Mouse (Mus musculus) midbrain, postnatal 0 days (tissue): ENCODE measurements around the gene Tex264. TPM values are rescaled to one million over a fixed set of nuclear protein-coding genes. Genes with fewer than 3 reads are reported as not detected.

Experiments
- ATAC-seq: fragments of 200-750 bp; cut with Nextera tagmentation; 2 replicates; pipeline ENCODE4 v1.8.0; 2017; ENCODE audit warnings: moderate number of reproducible peaks, mild to moderate bottlenecking, moderate TSS enrichment, moderate library complexity; ENCODE audit not compliant: low FRiP score
- DNase-seq: peaks from one replicate; pipeline ENCODE4 v3.0.0-alpha.2; 2015; ENCODE audit warnings: low spot score
- H3K27ac ChIP-seq: fragments of 300-500 bp; sonication (generic); 2 replicates; pipeline ENCODE4 v1.5.1; 2014; ENCODE audit warnings: low read depth, mild to moderate bottlenecking, low read length, mixed read lengths
- H3K27me3 ChIP-seq: fragments of 300-500 bp; sonication (generic); 2 replicates; pipeline ENCODE4 v1.6.1; 2014; ENCODE audit warnings: low read length, control low read depth, mixed read lengths; ENCODE audit not compliant: insufficient read depth
- H3K36me3 ChIP-seq: fragments of 300-500 bp; sonication (generic); 2 replicates; pipeline ENCODE4 v1.6.1; 2014; ENCODE audit warnings: low read length, control low read depth, mixed read lengths; ENCODE audit not compliant: insufficient read depth
- H3K4me1 ChIP-seq: fragments of 300-500 bp; sonication (generic); 2 replicates; pipeline ENCODE4 v1.6.1; 2014; ENCODE audit warnings: mild to moderate bottlenecking, control low read depth, antibody characterized with exemption, low read length, mixed read lengths; ENCODE audit not compliant: insufficient read depth
- H3K4me2 ChIP-seq: fragments of 300-500 bp; sonication (generic); 2 replicates; pipeline ENCODE4 v1.6.1; 2014; ENCODE audit warnings: low read depth, mild to moderate bottlenecking, low read length, mixed read lengths; ENCODE audit not compliant: poor library complexity, severe bottlenecking
- H3K4me3 ChIP-seq: fragments of 300-500 bp; sonication (generic); 2 replicates; pipeline ENCODE4 v1.5.1; 2014; ENCODE audit warnings: low read depth, mild to moderate bottlenecking, low read length, moderate library complexity
- H3K9ac ChIP-seq: fragments of 300-500 bp; sonication (generic); replicated peaks from 2 replicates; pipeline ENCODE4 v1.6.1; 2014; ENCODE audit warnings: mild to moderate bottlenecking, low read length, moderate library complexity, mixed read lengths; ENCODE audit not compliant: poor library complexity, severe bottlenecking
- H3K9me3 ChIP-seq: fragments of 300-500 bp; sonication (generic); 2 replicates; pipeline ENCODE4 v1.6.1; 2016; ENCODE audit warnings: low read length, control low read depth
- CTCF ChIP-seq: IDR thresholded peaks from 2 replicates; pipeline ENCODE4 v1.5.1; 2016; ENCODE audit warnings: antibody characterized with exemption, mild to moderate bottlenecking
- WGBS: fragments of 180-500 bp; shearing (Covaris S2); extraction: QIAGEN DNeasy Blood & Tissue Kit; methylation state at CpG from one replicate; pipeline ENCODE4 v1.1.7; 2014; 5-methylcytosine and 5-hydroxymethylcytosine counted together
- polyA plus RNA-seq: library from polyadenylated mRNA; unstranded; fragments of >200 nt; fragmentation: Nextera tagmentation; extraction: Ambion mirVana; gene quantifications from 2 replicates; pipeline ENCODE4 v1.2.1, GENCODE M21; 2015
- total RNA-seq: library from RNA; depleted of rRNA; stranded (reverse); fragments of >200 nt; gene quantifications from 2 replicates; pipeline ENCODE4 v1.2.3, GENCODE M21; 2014

The Tex264 gene
- total and polyA plus RNA-seq, 2 experiments from 2014 or later, result 74.9 to 87.4 TPM

GRCm38 (mm10) chr9:106675965-106676364, 9.8 kb downstream of the Tex264 start:
- H3K27ac ChIP-seq, result no peak overlapping the region
- no peak overlapping the region for H3K4me3 ChIP-seq
- no peaks in the 10 kb centered on the region for H3K27me3 ChIP-seq
- no peak overlapping the region for H3K9ac ChIP-seq
- H3K36me3 ChIP-seq, result peaks cover 50% of the 10 kb centered on the region
- no peaks in the 10 kb centered on the region for H3K4me1 ChIP-seq
- no peak overlapping the region for H3K4me2 ChIP-seq
- ATAC-seq (no peak), DNase-seq (no peak)
- TF ChIP-seq CTCF, result no peak
- H3K9me3 ChIP-seq, result no peaks in the 10 kb centered on the region
- 77% methylated on average over 9 of the region's 9 CpGs for WGBS

- no peak overlapping the region for H3K4me3 ChIP-seq
- DNase-seq, result peak; percentile 83
- H3K27me3 ChIP-seq, result no peaks in the 10 kb centered on the region
- peak; percentile 97 for TF ChIP-seq CTCF
- no peak overlapping the region for H3K9ac ChIP-seq
- no peak overlapping the region for H3K27ac ChIP-seq
- peak; percentile 68; the same call in 1 of the 2 replicates for ATAC-seq
- H3K9me3 ChIP-seq, result no peaks in the 10 kb centered on the region
- WGBS, result 3% methylated on average over 1 of the region's 1 CpGs
- H3K4me2 ChIP-seq, result no peak overlapping the region
- peaks cover 51% of the 10 kb centered on the region for H3K36me3 ChIP-seq
- no peaks in the 10 kb centered on the region for H3K4me1 ChIP-seq
Observed at GRCm38 (mm10) chr9:106675480-106675879, 10.2 kb downstream of the Tex264 start.

GRCm38 (mm10) chr9:106673860-106674259, 11.9 kb downstream of the Tex264 start:
- WGBS, result 83% methylated on average over 2 of the region's 2 CpGs
- peaks cover 44% of the 10 kb centered on the region for H3K36me3 ChIP-seq
- ATAC-seq, result no peak
- TF ChIP-seq CTCF, result no peak
- no peak for DNase-seq
- H3K9me3 ChIP-seq, result no peaks in the 10 kb centered on the region
- no peaks in the 10 kb centered on the region for H3K4me1 ChIP-seq
- H3K9ac ChIP-seq, result no peak overlapping the region
- no peaks in the 10 kb centered on the region for H3K27me3 ChIP-seq
- H3K27ac ChIP-seq, result no peak overlapping the region
- H3K4me2 ChIP-seq, result no peak overlapping the region
- H3K4me3 ChIP-seq, result no peak overlapping the region

- ATAC-seq, result peak; percentile 40; the same call in 1 of the 2 replicates
- WGBS, result 38% methylated on average over 6 of the region's 6 CpGs
- Histone ChIP-seq H3K4me2 (no peak overlapping the region), H3K27me3 (no peaks in the 10 kb centered on the region), H3K4me1 (peaks cover 17% of the 10 kb centered on the region), H3K27ac (peak overlapping the region; percentile 89), H3K9me3 (no peaks in the 10 kb centered on the region), H3K9ac (no peak overlapping the region), H3K36me3 (peaks cover 45% of the 10 kb centered on the region), H3K4me3 (no peak overlapping the region)
- no peak for TF ChIP-seq CTCF
- DNase-seq, result no peak
Observed at GRCm38 (mm10) chr9:106664856-106665255, 20.9 kb downstream of the Tex264 start.

GRCm38 (mm10) chr9:106664433-106664832, 21.3 kb downstream of the Tex264 start:
- no peaks in the 10 kb centered on the region for H3K9me3 ChIP-seq
- ATAC-seq, result peak; percentile 85

GRCm38 (mm10) chr9:106663200-106663599, 22.5 kb downstream of the Tex264 start:
- H3K27ac ChIP-seq, result no peak overlapping the region
- peaks cover 53% of the 10 kb centered on the region for H3K36me3 ChIP-seq
- no peak for ATAC-seq
- H3K4me2 ChIP-seq, result no peak overlapping the region
- H3K9me3 ChIP-seq, result no peaks in the 10 kb centered on the region
- 64% methylated on average over 6 of the region's 6 CpGs for WGBS
- H3K4me3 ChIP-seq, result no peak overlapping the region
- no peak for TF ChIP-seq CTCF
- DNase-seq, result no peak
- H3K27me3 ChIP-seq, result no peaks in the 10 kb centered on the region
- no peak overlapping the region for H3K9ac ChIP-seq
- peaks cover 17% of the 10 kb centered on the region for H3K4me1 ChIP-seq

More at GRCm38 (mm10) chr9:106664433-106664832, 21.3 kb downstream of the Tex264 start:
- DNase-seq, result peak; percentile 83
- Histone ChIP-seq H3K4me3 (no peak overlapping the region), H3K4me1 (peaks cover 17% of the 10 kb centered on the region), H3K27ac (peak overlapping the region; percentile 89), H3K36me3 (peaks cover 48% of the 10 kb centered on the region), H3K4me2 (no peak overlapping the region; the same call in 1 of the 2 replicates), H3K9ac (no peak overlapping the region), H3K27me3 (no peaks in the 10 kb centered on the region)
- 2% methylated on average over 4 of the region's 4 CpGs for WGBS
- TF ChIP-seq CTCF, result no peak
